Mouse (Mus musculus) spleen, postnatal 36 days (tissue): ENCODE measurements around the gene 2010111I01Rik.
"Not testable (repeated sequence)": the region's sequence is repeated elsewhere in the genome, so short reads cannot be mapped to it uniquely, and the experiment has no call there.

ENCODE experiments used
- DNase-seq, 2 experiments: peaks; one replicate each; pipeline ENCODE4 v3.0.0; 2022; ENCODE audit warnings: low spot score in 2 of 2, mixed read lengths in 1 of 2

The 2010111I01Rik gene

GRCm38 (mm10) chr13:63203502-63204278, 239.0 kb downstream of the 2010111I01Rik start:
- DNase-seq, result no peak

- no peak for DNase-seq
Measured at GRCm38 (mm10) chr13:63205750-63206149, 241.1 kb downstream of the 2010111I01Rik start.

GRCm38 (mm10) chr13:63206396-63206795, 241.7 kb downstream of the 2010111I01Rik start:
- DNase-seq, result no peak

- no peak for DNase-seq
Measured at GRCm38 (mm10) chr13:63216537-63216936, 251.8 kb downstream of the 2010111I01Rik start.

GRCm38 (mm10) chr13:63223026-63223770, 258.5 kb downstream of the 2010111I01Rik start:
- peak in 1 of 2 experiments; percentile 13 for DNase-seq

GRCm38 (mm10) chr13:63225796-63226583, 261.3 kb downstream of the 2010111I01Rik start:
- no peak for DNase-seq

- no peak for DNase-seq
Measured at GRCm38 (mm10) chr13:63227785-63228184, 263.1 kb downstream of the 2010111I01Rik start.

- no peak for DNase-seq
Measured at GRCm38 (mm10) chr13:63230955-63231701, 266.4 kb downstream of the 2010111I01Rik start.

GRCm38 (mm10) chr13:63231702-63232070, 267.0 kb downstream of the 2010111I01Rik start:
- no peak for DNase-seq

GRCm38 (mm10) chr13:63232558-63232957, 267.9 kb downstream of the 2010111I01Rik start:
- DNase-seq, result no peak

- not testable (repeated sequence) for DNase-seq
Measured at GRCm38 (mm10) chr13:63234520-63234919, 269.8 kb downstream of the 2010111I01Rik start.

GRCm38 (mm10) chr13:63235551-63235950, 270.9 kb downstream of the 2010111I01Rik start:
- no peak for DNase-seq

- DNase-seq, result no peak
Measured at GRCm38 (mm10) chr13:63236159-63236893, 271.6 kb downstream of the 2010111I01Rik start.

GRCm38 (mm10) chr13:63238045-63238444, 273.4 kb downstream of the 2010111I01Rik start:
- DNase-seq, result no peak

GRCm38 (mm10) chr13:63239301-63239804, 274.7 kb downstream of the 2010111I01Rik start:
- no peak for DNase-seq

- DNase-seq, result peak; percentile 84 to 85
Measured at GRCm38 (mm10) chr13:63239877-63240671, 275.4 kb downstream of the 2010111I01Rik start.

- no peak for DNase-seq
Measured at GRCm38 (mm10) chr13:63240835-63241234, 276.1 kb downstream of the 2010111I01Rik start.

GRCm38 (mm10) chr13:63241665-63242064, 277.0 kb downstream of the 2010111I01Rik start:
- no peak for DNase-seq

- DNase-seq, result no peak
Measured at GRCm38 (mm10) chr13:63242401-63243192, 277.9 kb downstream of the 2010111I01Rik start.
